Mouse (Mus musculus): ENCODE results near the gene Topors. TPM values are rescaled to one million over a fixed set of nuclear protein-coding genes. Genes with fewer than 3 reads are reported as not detected.
A peak's percentile ranks its signal among the peaks of the same experiment; 100 is the strongest.

Gene Topors
- polyA plus RNA-seq, 1 experiment from 2014 or later: 58.1 TPM

DNA sequence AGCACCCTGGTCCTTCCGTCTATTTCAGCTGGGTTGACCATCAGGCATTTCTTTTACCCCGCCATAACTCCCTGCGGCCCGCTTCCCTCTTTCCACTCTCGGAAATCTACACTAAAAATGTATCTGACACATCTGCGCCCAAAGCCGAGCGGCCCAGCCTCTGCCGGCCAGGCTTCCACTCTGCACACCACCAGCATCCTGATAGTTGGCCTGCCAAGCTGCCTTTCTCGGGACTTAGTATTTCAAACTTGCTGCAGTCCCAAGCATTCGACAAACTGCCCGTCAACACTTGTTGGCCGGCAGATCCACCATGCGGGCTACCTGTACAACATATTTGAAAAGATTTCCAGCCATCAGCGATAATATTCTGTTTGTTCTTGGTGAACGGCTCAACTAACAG, 815 bp downstream of the Topors start:
- peak overlapping the region; percentile 52 for H3K4me2 ChIP-seq (ENCODE audit: low read depth, low read length)
- peak overlapping the region; percentile 74 for H3K4me3 ChIP-seq (ENCODE audit: low read depth, low read length)
- H3K9ac ChIP-seq (replicated peaks; ENCODE audit: low read length): peak overlapping the region; percentile 86
- no peaks in the 10 kb centered on the region for H3K27me3 ChIP-seq (ENCODE audit: control insufficient read depth, insufficient read depth, low read length)
- 0 out of 2 replicates have a peak, but pooled peaks have one; percentile 1 for ATAC-seq (replicated peaks; ENCODE audit: insufficient number of reproducible peaks, low FRiP score, low TSS enrichment, low read depth)
- H3K27ac ChIP-seq (replicated peaks; ENCODE audit: low read depth, low read length): peak overlapping the region; percentile 93
- DNase-seq (ENCODE audit: low spot score): no peak
- H3K36me3 ChIP-seq (replicated peaks; ENCODE audit: control insufficient read depth, insufficient read depth, low read depth, low read length): no peaks in the 10 kb centered on the region
- no peaks in the 10 kb centered on the region for H3K4me1 ChIP-seq (ENCODE audit: control insufficient read depth, insufficient read depth, low read length)
- H3K9me3 ChIP-seq (replicated peaks; ENCODE audit: control insufficient read depth, low read length): no peaks in the 10 kb centered on the region
- WGBS: 1% methylated on average over 16 of the region's 16 CpGs

DNA sequence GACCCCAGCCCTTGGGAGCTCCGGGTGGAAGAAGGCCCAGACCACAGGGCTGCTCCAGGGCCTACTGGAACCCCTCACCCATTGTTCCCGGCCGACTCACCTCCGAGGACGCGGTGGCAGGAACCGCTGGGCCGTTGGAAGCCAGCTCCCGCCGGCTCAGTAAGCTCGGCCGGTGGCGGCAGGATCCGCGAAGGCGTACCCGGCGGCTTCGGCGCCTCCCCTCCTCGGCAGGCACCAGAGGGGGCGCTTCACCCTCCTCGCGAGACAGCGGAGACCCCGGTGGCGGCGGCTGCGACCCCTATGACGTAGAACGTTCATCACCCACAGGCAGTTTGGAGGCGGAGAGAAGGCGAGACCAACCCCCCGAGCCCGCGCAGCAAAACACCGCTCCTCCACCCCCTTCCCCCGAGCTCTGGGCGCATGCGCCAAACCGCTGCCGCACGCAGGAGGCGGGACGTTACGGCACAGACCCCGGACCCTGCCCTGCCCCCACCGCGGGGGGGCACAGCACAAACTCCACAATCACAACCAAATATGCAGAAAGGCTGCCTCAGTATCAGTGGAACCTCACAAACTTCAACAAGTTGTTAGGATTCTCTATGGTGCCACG, 1.3 kb downstream of the Topors start:
- Histone ChIP-seq H3K36me3 (replicated peaks; ENCODE audit: control insufficient read depth, insufficient read depth, low read depth, low read length) (no peaks in the 10 kb centered on the region), H3K27me3 (ENCODE audit: control insufficient read depth, insufficient read depth, low read length) (no peaks in the 10 kb centered on the region), H3K27ac (replicated peaks; ENCODE audit: low read depth, low read length) (peak overlapping the region; percentile 93), H3K9me3 (replicated peaks; ENCODE audit: control insufficient read depth, low read length) (no peaks in the 10 kb centered on the region), H3K4me1 (ENCODE audit: control insufficient read depth, insufficient read depth, low read length) (no peaks in the 10 kb centered on the region), H3K4me2 (ENCODE audit: low read depth, low read length) (peak overlapping the region; percentile 88), H3K9ac (replicated peaks; ENCODE audit: low read length) (peak overlapping the region; percentile 86), H3K4me3 (ENCODE audit: low read depth, low read length) (peak overlapping the region; percentile 74)
- WGBS: under 1% methylated on average over 43 of the region's 50 CpGs
- ATAC-seq (replicated peaks; ENCODE audit: insufficient number of reproducible peaks, low FRiP score, low TSS enrichment, low read depth): peak; percentile 72
- peak; percentile 95 for DNase-seq (ENCODE audit: low spot score)

DNA sequence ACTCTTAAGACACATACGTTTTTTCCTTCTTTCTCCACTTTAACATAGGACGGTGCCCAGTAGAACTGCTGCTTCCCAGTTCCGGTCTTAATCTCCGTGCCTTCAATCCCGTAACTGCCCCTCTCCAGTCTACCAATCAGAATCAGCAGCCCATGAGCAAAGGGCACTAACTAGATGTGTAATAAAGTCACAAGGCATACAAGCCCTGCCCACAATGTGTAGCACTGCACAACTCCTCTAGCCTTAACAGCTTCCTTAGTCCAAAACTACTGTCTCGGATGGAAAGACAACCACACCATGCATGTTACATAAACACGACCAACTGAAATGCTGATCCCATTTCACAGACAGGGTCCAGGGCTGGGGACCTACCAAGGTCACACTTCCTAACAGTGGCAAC, 2.0 kb downstream of the Topors start:
- Histone ChIP-seq H3K9me3 (replicated peaks; ENCODE audit: control insufficient read depth, low read length) (no peaks in the 10 kb centered on the region), H3K27me3 (ENCODE audit: control insufficient read depth, insufficient read depth, low read length) (no peaks in the 10 kb centered on the region), H3K4me1 (ENCODE audit: control insufficient read depth, insufficient read depth, low read length) (no peaks in the 10 kb centered on the region), H3K4me2 (ENCODE audit: low read depth, low read length) (peak overlapping the region; percentile 88), H3K27ac (replicated peaks; ENCODE audit: low read depth, low read length) (0 out of 2 replicates have a peak overlapping the region, but pooled peaks have one; percentile 41), H3K9ac (replicated peaks; ENCODE audit: low read length) (peak overlapping the region; percentile 86), H3K36me3 (replicated peaks; ENCODE audit: control insufficient read depth, insufficient read depth, low read depth, low read length) (peaks cover 2% of the 10 kb centered on the region; the same call in 1 of the 2 replicates), H3K4me3 (ENCODE audit: low read depth, low read length) (peak overlapping the region; percentile 74)
- no peak; the same call in 1 of the 2 replicates for ATAC-seq (replicated peaks; ENCODE audit: insufficient number of reproducible peaks, low FRiP score, low TSS enrichment, low read depth)
- WGBS: 71% methylated on average over 7 of the region's 7 CpGs
- no peak for DNase-seq (ENCODE audit: low spot score)

DNA sequence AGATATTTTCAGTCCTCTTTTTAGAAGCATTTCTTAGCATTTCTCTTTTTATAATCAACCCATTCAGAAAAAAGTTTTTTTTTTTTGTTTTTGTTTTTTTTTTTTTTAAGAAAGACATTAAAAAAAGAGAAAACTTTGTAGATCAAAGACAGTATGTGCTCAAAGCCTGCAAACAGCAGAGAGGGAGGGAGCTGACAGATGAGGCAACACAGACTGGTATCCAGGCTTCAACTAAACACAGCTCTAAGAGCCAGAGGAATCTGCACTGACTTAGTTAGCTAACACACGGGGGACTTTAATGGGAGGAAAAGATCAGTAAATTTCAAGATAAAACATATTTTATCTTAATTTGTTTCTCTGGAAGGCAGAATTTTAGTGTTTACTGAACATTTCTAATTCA, 5.3 kb downstream of the Topors start:
- Histone ChIP-seq H3K36me3 (replicated peaks; ENCODE audit: control insufficient read depth, insufficient read depth, low read depth, low read length) (peaks cover 13% of the 10 kb centered on the region), H3K27me3 (ENCODE audit: control insufficient read depth, insufficient read depth, low read length) (no peaks in the 10 kb centered on the region), H3K9ac (replicated peaks; ENCODE audit: low read length) (no peak overlapping the region), H3K27ac (replicated peaks; ENCODE audit: low read depth, low read length) (no peak overlapping the region), H3K4me2 (ENCODE audit: low read depth, low read length) (no peak overlapping the region), H3K9me3 (replicated peaks; ENCODE audit: control insufficient read depth, low read length) (no peaks in the 10 kb centered on the region), H3K4me3 (ENCODE audit: low read depth, low read length) (no peak overlapping the region), H3K4me1 (ENCODE audit: control insufficient read depth, insufficient read depth, low read length) (no peaks in the 10 kb centered on the region)
- DNase-seq (ENCODE audit: low spot score) (no peak), ATAC-seq (replicated peaks; ENCODE audit: insufficient number of reproducible peaks, low FRiP score, low TSS enrichment, low read depth) (no peak)
- 89% methylated on average over 1 of the region's 1 CpGs for WGBS

DNA sequence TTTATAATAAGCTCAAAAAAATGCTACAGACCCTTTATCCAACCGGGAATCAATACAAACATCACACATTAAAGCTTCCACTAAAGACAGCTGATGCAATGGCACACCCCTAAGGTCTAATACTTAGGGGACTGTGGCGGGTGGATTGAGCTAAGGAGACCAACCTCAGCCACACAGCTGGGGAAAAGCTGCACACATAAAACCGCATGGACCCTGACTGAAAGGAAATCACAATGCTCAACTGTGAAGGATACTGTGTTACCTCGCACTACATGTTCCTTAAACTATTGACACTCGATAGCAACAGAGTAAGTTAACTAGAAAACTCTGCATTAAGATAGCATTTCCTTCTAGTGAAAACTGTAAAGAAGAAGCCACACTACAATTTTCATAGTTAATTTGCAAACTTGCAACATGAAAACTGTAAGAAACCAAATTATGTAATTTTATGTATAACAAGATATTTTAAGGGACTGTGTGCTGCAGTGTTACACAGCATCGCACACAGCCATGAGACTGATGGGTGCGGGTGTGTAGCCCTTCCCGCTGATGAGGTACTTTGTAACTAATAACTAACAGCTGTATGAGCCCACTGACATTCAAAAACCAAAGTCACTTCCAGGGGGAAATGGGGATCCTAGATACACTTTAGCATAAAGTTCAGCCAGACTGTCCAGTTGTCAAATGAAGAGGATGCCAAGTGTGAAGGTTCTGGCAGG, 15.1 kb downstream of the Topors start:
- Histone ChIP-seq H3K9me3 (replicated peaks; ENCODE audit: control insufficient read depth, low read length) (no peaks in the 10 kb centered on the region), H3K36me3 (replicated peaks; ENCODE audit: control insufficient read depth, insufficient read depth, low read depth, low read length) (no peaks in the 10 kb centered on the region), H3K4me2 (ENCODE audit: low read depth, low read length) (no peak overlapping the region), H3K4me1 (ENCODE audit: control insufficient read depth, insufficient read depth, low read length) (no peaks in the 10 kb centered on the region), H3K9ac (replicated peaks; ENCODE audit: low read length) (no peak overlapping the region), H3K4me3 (ENCODE audit: low read depth, low read length) (no peak overlapping the region), H3K27me3 (ENCODE audit: control insufficient read depth, insufficient read depth, low read length) (no peaks in the 10 kb centered on the region), H3K27ac (replicated peaks; ENCODE audit: low read depth, low read length) (no peak overlapping the region)
- no peak for DNase-seq (ENCODE audit: low spot score)
- WGBS: 71% methylated on average over 8 of the region's 8 CpGs
- no peak for ATAC-seq (replicated peaks; ENCODE audit: insufficient number of reproducible peaks, low FRiP score, low TSS enrichment, low read depth)

DNA sequence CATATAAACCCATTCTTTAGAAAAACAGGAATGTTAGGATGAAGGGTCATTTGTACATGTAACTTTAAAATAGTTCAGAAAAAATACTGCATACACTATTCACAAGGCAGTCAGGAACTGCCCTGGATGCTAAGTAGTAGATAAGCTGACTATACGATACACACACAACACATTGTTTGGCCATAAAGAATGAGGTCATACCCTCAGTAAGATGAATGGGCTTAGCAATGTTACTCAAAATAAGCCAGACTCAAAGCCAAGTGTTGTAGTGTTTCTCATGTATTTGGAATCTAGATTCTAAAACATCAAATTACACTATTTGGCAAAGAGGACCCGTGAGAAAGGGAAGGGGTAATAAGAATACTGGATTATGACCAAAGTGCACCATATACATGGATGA, 15.9 kb downstream of the Topors start:
- 86% methylated on average over 2 of the region's 2 CpGs for WGBS
- no peaks in the 10 kb centered on the region for H3K9me3 ChIP-seq (replicated peaks; ENCODE audit: control insufficient read depth, low read length)
- no peak for ATAC-seq (replicated peaks; ENCODE audit: insufficient number of reproducible peaks, low FRiP score, low TSS enrichment, low read depth)
- no peaks in the 10 kb centered on the region for H3K36me3 ChIP-seq (replicated peaks; ENCODE audit: control insufficient read depth, insufficient read depth, low read depth, low read length)
- H3K4me3 ChIP-seq (ENCODE audit: low read depth, low read length): no peak overlapping the region
- no peak for DNase-seq (ENCODE audit: low spot score)
- H3K27ac ChIP-seq (replicated peaks; ENCODE audit: low read depth, low read length): no peak overlapping the region
- no peak overlapping the region for H3K4me2 ChIP-seq (ENCODE audit: low read depth, low read length)
- H3K9ac ChIP-seq (replicated peaks; ENCODE audit: low read length): no peak overlapping the region
- no peaks in the 10 kb centered on the region for H3K4me1 ChIP-seq (ENCODE audit: control insufficient read depth, insufficient read depth, low read length)
- H3K27me3 ChIP-seq (ENCODE audit: control insufficient read depth, insufficient read depth, low read length): no peaks in the 10 kb centered on the region

DNA sequence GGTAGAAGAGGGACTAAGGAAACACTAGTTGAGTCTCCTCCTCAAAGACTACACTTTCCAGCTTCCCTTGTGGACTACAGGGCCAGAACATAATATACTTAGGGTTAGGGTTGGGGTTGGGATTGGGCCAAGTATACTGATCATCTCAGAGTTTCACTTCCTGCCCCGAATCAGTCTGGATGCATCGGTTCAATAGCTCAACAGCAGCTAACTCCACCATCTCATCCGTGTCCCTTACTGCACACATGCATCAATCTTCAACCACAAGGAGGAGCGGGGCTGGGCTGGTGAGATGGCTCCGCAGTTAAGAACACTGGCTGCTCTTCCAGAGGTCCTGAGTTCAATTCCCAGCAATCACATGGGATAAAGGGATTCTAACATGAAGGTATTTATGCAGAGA, 18.7 kb downstream of the Topors start:
- Histone ChIP-seq H3K36me3 (replicated peaks; ENCODE audit: control insufficient read depth, insufficient read depth, low read depth, low read length) (no peaks in the 10 kb centered on the region), H3K4me3 (ENCODE audit: low read depth, low read length) (no peak overlapping the region), H3K27me3 (ENCODE audit: control insufficient read depth, insufficient read depth, low read length) (no peaks in the 10 kb centered on the region), H3K9ac (replicated peaks; ENCODE audit: low read length) (no peak overlapping the region), H3K4me1 (ENCODE audit: control insufficient read depth, insufficient read depth, low read length) (no peaks in the 10 kb centered on the region), H3K4me2 (ENCODE audit: low read depth, low read length) (no peak overlapping the region), H3K9me3 (replicated peaks; ENCODE audit: control insufficient read depth, low read length) (no peaks in the 10 kb centered on the region), H3K27ac (replicated peaks; ENCODE audit: low read depth, low read length) (no peak overlapping the region)
- DNase-seq (ENCODE audit: low spot score): no peak
- ATAC-seq (replicated peaks; ENCODE audit: insufficient number of reproducible peaks, low FRiP score, low TSS enrichment, low read depth): no peak
- WGBS: 88% methylated on average over 5 of the region's 5 CpGs

DNA sequence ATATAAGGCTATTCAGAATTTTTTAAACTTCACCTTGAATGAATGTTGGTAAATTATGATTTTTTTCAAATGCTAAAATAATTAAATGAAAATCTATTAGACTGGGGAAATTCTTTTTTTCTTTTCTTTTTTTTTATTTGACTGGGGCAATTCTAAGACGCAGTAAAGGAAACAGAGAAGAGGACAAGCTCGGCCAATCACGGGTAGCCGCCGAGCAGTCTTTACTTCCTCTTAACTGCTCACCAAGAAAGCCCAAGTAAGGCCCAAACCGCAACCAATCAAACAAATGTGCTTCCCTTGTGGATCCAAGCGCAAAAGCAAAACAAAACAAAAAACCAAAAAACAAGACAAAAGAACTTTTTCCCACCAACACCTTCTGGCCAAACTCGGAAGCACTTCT, 25.6 kb downstream of the Topors start:
- H3K27ac ChIP-seq (replicated peaks; ENCODE audit: low read depth, low read length): no peak overlapping the region
- H3K4me1 ChIP-seq (ENCODE audit: control insufficient read depth, insufficient read depth, low read length): no peaks in the 10 kb centered on the region; the same call in 1 of the 2 replicates
- no peak overlapping the region for H3K4me3 ChIP-seq (ENCODE audit: low read depth, low read length)
- H3K9me3 ChIP-seq (replicated peaks; ENCODE audit: control insufficient read depth, low read length): no peaks in the 10 kb centered on the region
- H3K36me3 ChIP-seq (replicated peaks; ENCODE audit: control insufficient read depth, insufficient read depth, low read depth, low read length): no peaks in the 10 kb centered on the region
- H3K9ac ChIP-seq (replicated peaks; ENCODE audit: low read length): no peak overlapping the region
- no peak overlapping the region for H3K4me2 ChIP-seq (ENCODE audit: low read depth, low read length)
- ATAC-seq (replicated peaks; ENCODE audit: insufficient number of reproducible peaks, low FRiP score, low TSS enrichment, low read depth) (no peak), DNase-seq (ENCODE audit: low spot score) (no peak)
- WGBS: 82% methylated on average over 8 of the region's 8 CpGs
- no peaks in the 10 kb centered on the region for H3K27me3 ChIP-seq (ENCODE audit: control insufficient read depth, insufficient read depth, low read length)
